Mouse (Mus musculus): ENCODE measurements around the gene Zfyve27. TPM values are rescaled to one million over a fixed set of nuclear protein-coding genes. Genes with fewer than 3 reads are reported as not detected.

Gene Zfyve27
- polyA plus RNA-seq, 1 experiment from 2014 or later, result 20.3 TPM

- Histone ChIP-seq H3K9ac (ENCODE audit: low read depth, low read length) (0 out of 2 replicates have a peak overlapping the region, but pooled peaks have one; percentile 10), H3K9me3 (replicated peaks; ENCODE audit: low read length) (no peaks in the 10 kb centered on the region), H3K36me3 (ENCODE audit: insufficient read depth, low read length) (0 out of 2 replicates have a peak, but pooled peaks cover 2% of the 10 kb centered on the region), H3K27me3 (ENCODE audit: insufficient read depth, low read length) (no peaks in the 10 kb centered on the region), H3K4me3 (replicated peaks; ENCODE audit: low read depth, low read length) (peak overlapping the region; percentile 56; the same call in 1 of the 2 replicates), H3K4me1 (replicated peaks; ENCODE audit: insufficient read depth, low read length) (no peaks in the 10 kb centered on the region; the same call in 1 of the 2 replicates), H3K4me2 (ENCODE audit: low read length) (peak overlapping the region; percentile 82), H3K27ac (peak overlapping the region; percentile 84)
- TF ChIP-seq CTCF (IDR thresholded peaks at IDR 0.05; ENCODE audit: low read depth), result no peak
- ATAC-seq (replicated peaks; ENCODE audit: low FRiP score, low read depth) (no peak), DNase-seq (ENCODE audit: low spot score) (no peak)
- 30% methylated on average over 14 of the region's 14 CpGs for WGBS
Observed at GRCm38 (mm10) chr19:42129509-42130293, 34.0 kb upstream of the Zfyve27 start.

- no peaks in the 10 kb centered on the region; the same call in 1 of the 2 replicates for H3K4me1 ChIP-seq (replicated peaks; ENCODE audit: insufficient read depth, low read length)
- TF ChIP-seq CTCF (IDR thresholded peaks at IDR 0.05; ENCODE audit: low read depth), result no peak
- H3K4me3 ChIP-seq (replicated peaks; ENCODE audit: low read depth, low read length), result no peak overlapping the region
- H3K27ac ChIP-seq, result no peak overlapping the region
- H3K9ac ChIP-seq (ENCODE audit: low read depth, low read length), result no peak overlapping the region
- no peaks in the 10 kb centered on the region for H3K9me3 ChIP-seq (replicated peaks; ENCODE audit: low read length)
- ATAC-seq (replicated peaks; ENCODE audit: low FRiP score, low read depth) (no peak), DNase-seq (ENCODE audit: low spot score) (no peak)
- no peaks in the 10 kb centered on the region for H3K27me3 ChIP-seq (ENCODE audit: insufficient read depth, low read length)
- no peak overlapping the region for H3K4me2 ChIP-seq (ENCODE audit: low read length)
- WGBS, result 64% methylated on average over 3 of the region's 3 CpGs
- no peaks in the 10 kb centered on the region for H3K36me3 ChIP-seq (ENCODE audit: insufficient read depth, low read length)
Observed at GRCm38 (mm10) chr19:42130294-42130606, 33.5 kb upstream of the Zfyve27 start.

- Histone ChIP-seq H3K27me3 (ENCODE audit: insufficient read depth, low read length) (no peaks in the 10 kb centered on the region), H3K4me2 (ENCODE audit: low read length) (no peak overlapping the region), H3K9me3 (replicated peaks; ENCODE audit: low read length) (no peaks in the 10 kb centered on the region), H3K27ac (no peak overlapping the region), H3K4me3 (replicated peaks; ENCODE audit: low read depth, low read length) (no peak overlapping the region), H3K4me1 (replicated peaks; ENCODE audit: insufficient read depth, low read length) (no peaks in the 10 kb centered on the region; the same call in 1 of the 2 replicates), H3K9ac (ENCODE audit: low read depth, low read length) (no peak overlapping the region), H3K36me3 (ENCODE audit: insufficient read depth, low read length) (no peaks in the 10 kb centered on the region)
- ATAC-seq (replicated peaks; ENCODE audit: low FRiP score, low read depth), result no peak
- WGBS, result 36% methylated on average over 5 of the region's 5 CpGs
- no peak for DNase-seq (ENCODE audit: low spot score)
- TF ChIP-seq CTCF (IDR thresholded peaks at IDR 0.05; ENCODE audit: low read depth), result no peak
Observed at GRCm38 (mm10) chr19:42131101-42131500, 32.6 kb upstream of the Zfyve27 start.

GRCm38 (mm10) chr19:42135070-42135469 lies 28.7 kb upstream of the Zfyve27 start:
- Histone ChIP-seq H3K4me3 (replicated peaks; ENCODE audit: low read depth, low read length) (no peak overlapping the region), H3K4me2 (ENCODE audit: low read length) (no peak overlapping the region), H3K36me3 (ENCODE audit: insufficient read depth, low read length) (no peaks in the 10 kb centered on the region), H3K27me3 (ENCODE audit: insufficient read depth, low read length) (no peaks in the 10 kb centered on the region), H3K27ac (no peak overlapping the region), H3K9ac (ENCODE audit: low read depth, low read length) (no peak overlapping the region), H3K9me3 (replicated peaks; ENCODE audit: low read length) (no peaks in the 10 kb centered on the region), H3K4me1 (replicated peaks; ENCODE audit: insufficient read depth, low read length) (no peaks in the 10 kb centered on the region)
- no peak for TF ChIP-seq CTCF (IDR thresholded peaks at IDR 0.05; ENCODE audit: low read depth)
- no peak for DNase-seq (ENCODE audit: low spot score)
- no peak for ATAC-seq (replicated peaks; ENCODE audit: low FRiP score, low read depth)

- no peaks in the 10 kb centered on the region for H3K36me3 ChIP-seq (ENCODE audit: insufficient read depth, low read length)
- ATAC-seq (replicated peaks; ENCODE audit: low FRiP score, low read depth), result no peak
Observed at GRCm38 (mm10) chr19:42136126-42136525, 27.6 kb upstream of the Zfyve27 start.

GRCm38 (mm10) chr19:42137167-42137672 lies 26.5 kb upstream of the Zfyve27 start:
- Histone ChIP-seq H3K36me3 (ENCODE audit: insufficient read depth, low read length) (no peaks in the 10 kb centered on the region), H3K4me2 (ENCODE audit: low read length) (no peak overlapping the region), H3K9ac (ENCODE audit: low read depth, low read length) (no peak overlapping the region), H3K27me3 (ENCODE audit: insufficient read depth, low read length) (no peaks in the 10 kb centered on the region), H3K4me1 (replicated peaks; ENCODE audit: insufficient read depth, low read length) (no peaks in the 10 kb centered on the region), H3K4me3 (replicated peaks; ENCODE audit: low read depth, low read length) (no peak overlapping the region), H3K27ac (no peak overlapping the region), H3K9me3 (replicated peaks; ENCODE audit: low read length) (no peaks in the 10 kb centered on the region)
- no peak for DNase-seq (ENCODE audit: low spot score)
- 93% methylated on average over 4 of the region's 4 CpGs for WGBS
- no peak for ATAC-seq (replicated peaks; ENCODE audit: low FRiP score, low read depth)
- TF ChIP-seq CTCF (IDR thresholded peaks at IDR 0.05; ENCODE audit: low read depth), result no peak

More at GRCm38 (mm10) chr19:42136126-42136525, 27.6 kb upstream of the Zfyve27 start:
- no peak overlapping the region for H3K4me2 ChIP-seq (ENCODE audit: low read length)
- H3K9me3 ChIP-seq (replicated peaks; ENCODE audit: low read length), result no peaks in the 10 kb centered on the region
- H3K27me3 ChIP-seq (ENCODE audit: insufficient read depth, low read length), result no peaks in the 10 kb centered on the region
- TF ChIP-seq CTCF (IDR thresholded peaks at IDR 0.05; ENCODE audit: low read depth), result no peak
- whole genome bisulfite sequencing, result 26% methylated on average over 5 of the region's 5 CpGs
- no peaks in the 10 kb centered on the region for H3K4me1 ChIP-seq (replicated peaks; ENCODE audit: insufficient read depth, low read length)
- no peak overlapping the region for H3K4me3 ChIP-seq (replicated peaks; ENCODE audit: low read depth, low read length)
- no peak overlapping the region for H3K27ac ChIP-seq
- no peak overlapping the region for H3K9ac ChIP-seq (ENCODE audit: low read depth, low read length)
- DNase-seq (ENCODE audit: low spot score), result no peak
